Mouse (Mus musculus) limb, embryonic 13.5 days (tissue): Measurements from ENCODE around the gene Egf. TPM values are rescaled to one million over a fixed set of nuclear protein-coding genes. Genes with fewer than 3 reads are reported as not detected.

ENCODE experiments used
- microRNA-seq: library from miRNA; unstranded; fragments of <30 nt; microRNA quantifications from one replicate; pipeline ENCODE4, GENCODE M21; 2016
- polyA plus RNA-seq: library from polyadenylated mRNA; unstranded; fragments of >200 nt; fragmentation: Nextera tagmentation; extraction: Ambion mirVana; gene quantifications from 2 replicates; pipeline ENCODE4 v1.2.1, GENCODE M21; 2015

The Egf gene
- polyA plus RNA-seq, 1 experiment from 2014 or later = 1.8 TPM

Small RNA genes within 50 kb of the gene (microRNA-seq; reads per million reads assigned to microRNA genes)
- not detected for gene Gm24515

Other genes with a start within 250 kb of the Egf start
- gene Elovl6, start 223.0 kb downstream of the Egf start, polyA plus RNA-seq = 30.8 and 33.4 TPM in 2 replicates
- gene Lrit3, start 48.7 kb upstream of the Egf start, polyA plus RNA-seq = not detected in 2 replicates
- gene Rrh, start 67.3 kb upstream of the Egf start, polyA plus RNA-seq = 0.15 and 0.17 TPM in 2 replicates
- gene Gar1, start 76.1 kb upstream of the Egf start, polyA plus RNA-seq = 69.1 and 72.5 TPM in 2 replicates
- gene Cfi, start 80.6 kb upstream of the Egf start, polyA plus RNA-seq = 0.31 and 0.47 TPM in 2 replicates
- 21.3 and 22.0 TPM in 2 replicates for gene Pla2g12a, start 123.3 kb upstream of the Egf start, polyA plus RNA-seq
- 90.6 and 91.5 TPM in 2 replicates for gene Casp6, start 146.1 kb upstream of the Egf start, polyA plus RNA-seq
- 6.9 and 8.3 TPM in 2 replicates for gene Mcub, start 214.9 kb upstream of the Egf start, polyA plus RNA-seq